Mouse (Mus musculus) G1E (cell line): ENCODE results near the gene Msl1.

Source experiments
- CTCF ChIP-seq: IDR thresholded peaks from 2 replicates; pipeline ENCODE4 v1.5.1; 2012; ENCODE audit warnings: low read depth, low read length, inconsistent platforms, mixed read lengths
- GATA1 ChIP-seq: IDR thresholded peaks from 2 replicates; pipeline ENCODE4 v1.6.1; 2012; ENCODE audit warnings: borderline replicate concordance, low read length, inconsistent platforms, mixed read lengths
- GATA2 ChIP-seq: IDR thresholded peaks from 2 replicates; pipeline ENCODE4 v1.6.1; 2012; ENCODE audit warnings: low read depth, low read length, inconsistent platforms, borderline replicate concordance

DNA sequence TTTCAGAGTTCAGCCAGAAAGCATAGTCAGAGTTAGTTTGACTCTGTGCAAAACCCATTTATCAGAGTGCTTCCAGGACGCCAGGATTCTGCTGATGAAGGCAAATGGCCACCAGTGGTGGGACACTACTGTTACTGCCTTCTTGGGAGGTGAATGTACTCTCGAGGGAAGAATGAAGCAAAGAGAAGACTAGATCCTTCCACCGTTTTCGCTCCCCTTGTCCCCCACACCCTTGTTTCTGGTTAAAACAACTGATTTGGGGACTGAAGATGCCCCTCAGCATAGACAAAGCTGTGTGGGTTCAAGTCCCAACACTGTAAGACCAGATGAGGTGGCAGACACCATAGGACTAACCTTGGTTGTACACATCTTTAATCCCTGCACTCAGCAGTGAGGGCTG lies 11.2 kb upstream of the Msl1 start:
- TF ChIP-seq CTCF (no peak), GATA1 (no peak), GATA2 (no peak)
